Mouse (Mus musculus): ENCODE measurements around the gene Wdr19. TPM values are rescaled to one million over a fixed set of nuclear protein-coding genes. Genes with fewer than 3 reads are reported as not detected.
"Not testable (repeated sequence)": the region's sequence is repeated elsewhere in the genome, so short reads cannot be mapped to it uniquely, and the experiment has no call there.

Wdr19 gene
- polyA plus RNA-seq, 1 experiment, result 20.7 TPM

DNA sequence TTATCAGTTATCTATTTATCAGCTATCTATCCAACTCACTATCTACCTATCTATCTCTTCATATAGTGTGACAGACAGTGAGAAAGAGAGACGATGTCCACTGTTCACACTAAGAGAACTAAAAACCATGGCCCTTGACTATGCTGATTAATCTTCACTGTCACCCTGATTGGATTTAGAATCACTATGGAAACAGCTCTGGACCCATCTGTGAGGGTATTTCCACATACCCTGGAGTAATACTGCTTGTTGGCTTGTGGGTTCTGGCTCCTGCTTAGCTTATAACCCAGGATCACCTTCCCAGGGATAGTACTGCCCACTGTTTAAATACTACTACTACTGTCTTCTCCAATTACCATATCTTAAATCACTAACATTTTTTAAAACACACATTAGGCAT, 17.2 kb upstream of the Wdr19 start:
- no peak for DNase-seq (ENCODE audit: extremely low spot score in 1 of 2, low spot score in 1 of 2)

DNA sequence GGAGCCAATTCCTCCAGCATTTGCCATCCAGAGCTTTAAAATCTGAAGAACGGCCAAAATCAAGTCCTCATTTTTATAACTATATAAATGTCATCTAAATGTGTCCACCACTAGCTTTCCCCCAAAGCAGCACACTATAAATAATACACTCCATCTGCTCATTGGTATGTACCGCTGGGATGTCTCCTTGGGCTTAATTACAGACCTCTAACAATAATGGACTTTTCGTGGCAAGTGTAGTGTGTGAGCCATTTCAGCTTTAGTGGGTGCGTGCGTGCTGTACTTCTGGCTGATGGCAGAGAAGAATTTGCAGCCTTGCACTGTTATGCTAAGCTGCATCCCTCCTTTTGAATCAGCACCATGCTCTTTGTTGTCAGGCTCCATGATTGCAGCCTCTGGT, 7.9 kb upstream of the Wdr19 start:
- DNase-seq (ENCODE audit: extremely low spot score in 1 of 2, low spot score in 1 of 2), result peak in 1 of 2 experiments; percentile 45

DNA sequence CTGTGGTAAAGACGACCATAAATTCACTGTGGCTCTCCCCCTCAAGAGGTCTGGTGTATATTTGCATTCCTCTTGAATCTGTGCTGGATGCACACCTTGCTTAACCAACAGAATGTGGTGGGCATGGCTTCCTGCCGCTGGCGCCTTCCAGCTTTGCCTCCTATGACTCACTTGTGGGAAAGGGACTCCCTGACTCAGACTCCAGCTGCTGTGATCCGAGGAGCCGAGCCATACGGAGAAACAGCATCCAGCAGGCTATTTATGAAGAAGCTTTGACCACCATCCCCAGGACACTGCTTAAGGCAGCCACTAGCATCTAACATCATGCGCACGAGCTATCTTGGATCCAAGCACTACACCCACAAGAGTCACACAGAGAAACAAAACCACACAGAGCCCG, 5.1 kb upstream of the Wdr19 start:
- DNase-seq (ENCODE audit: extremely low spot score in 1 of 2, low spot score in 1 of 2), result peak in 1 of 2 experiments; percentile 62

DNA sequence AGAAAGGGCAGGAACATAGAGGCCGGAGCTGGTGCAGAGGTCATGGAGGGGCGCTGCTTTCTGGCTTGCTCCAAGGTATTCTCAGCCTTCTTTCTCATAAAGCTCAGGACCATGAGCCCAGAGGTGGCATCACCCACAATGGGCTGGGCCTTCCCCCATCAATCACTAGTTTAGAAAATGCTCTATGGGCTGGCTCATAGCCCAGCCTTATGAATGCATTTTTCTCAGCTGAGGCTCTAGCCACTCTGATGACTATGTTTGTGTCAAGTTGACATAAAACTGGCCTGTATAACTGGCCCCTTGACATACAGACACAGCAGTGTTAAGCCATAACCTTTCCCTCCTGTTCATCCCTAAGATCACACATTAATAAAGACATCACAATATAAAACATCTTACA, 5.2 kb downstream of the Wdr19 start:
- no peak for DNase-seq (ENCODE audit: extremely low spot score in 1 of 2, low spot score in 1 of 2)

DNA sequence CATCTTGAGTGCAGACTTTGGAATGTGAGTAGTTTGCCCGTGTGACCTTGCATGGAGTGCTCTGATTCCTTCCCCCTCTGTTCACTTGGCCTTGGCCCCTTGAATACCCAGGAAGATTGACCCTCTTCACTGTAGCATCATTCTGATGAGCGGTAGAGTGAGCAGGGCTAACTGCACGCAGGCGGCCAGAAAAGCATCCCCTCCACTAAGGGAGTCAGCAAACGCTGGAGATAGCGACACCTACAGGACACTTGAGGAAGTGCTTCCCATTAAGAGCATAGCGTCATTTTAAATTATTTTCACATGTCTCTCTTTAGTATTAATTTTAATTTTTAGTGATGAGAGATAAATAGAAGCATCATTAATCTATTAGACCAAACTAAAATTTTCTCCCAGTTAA, 13.8 kb downstream of the Wdr19 start:
- DNase-seq (ENCODE audit: extremely low spot score in 1 of 2, low spot score in 1 of 2), result peak in 1 of 2 experiments; percentile 56

DNA sequence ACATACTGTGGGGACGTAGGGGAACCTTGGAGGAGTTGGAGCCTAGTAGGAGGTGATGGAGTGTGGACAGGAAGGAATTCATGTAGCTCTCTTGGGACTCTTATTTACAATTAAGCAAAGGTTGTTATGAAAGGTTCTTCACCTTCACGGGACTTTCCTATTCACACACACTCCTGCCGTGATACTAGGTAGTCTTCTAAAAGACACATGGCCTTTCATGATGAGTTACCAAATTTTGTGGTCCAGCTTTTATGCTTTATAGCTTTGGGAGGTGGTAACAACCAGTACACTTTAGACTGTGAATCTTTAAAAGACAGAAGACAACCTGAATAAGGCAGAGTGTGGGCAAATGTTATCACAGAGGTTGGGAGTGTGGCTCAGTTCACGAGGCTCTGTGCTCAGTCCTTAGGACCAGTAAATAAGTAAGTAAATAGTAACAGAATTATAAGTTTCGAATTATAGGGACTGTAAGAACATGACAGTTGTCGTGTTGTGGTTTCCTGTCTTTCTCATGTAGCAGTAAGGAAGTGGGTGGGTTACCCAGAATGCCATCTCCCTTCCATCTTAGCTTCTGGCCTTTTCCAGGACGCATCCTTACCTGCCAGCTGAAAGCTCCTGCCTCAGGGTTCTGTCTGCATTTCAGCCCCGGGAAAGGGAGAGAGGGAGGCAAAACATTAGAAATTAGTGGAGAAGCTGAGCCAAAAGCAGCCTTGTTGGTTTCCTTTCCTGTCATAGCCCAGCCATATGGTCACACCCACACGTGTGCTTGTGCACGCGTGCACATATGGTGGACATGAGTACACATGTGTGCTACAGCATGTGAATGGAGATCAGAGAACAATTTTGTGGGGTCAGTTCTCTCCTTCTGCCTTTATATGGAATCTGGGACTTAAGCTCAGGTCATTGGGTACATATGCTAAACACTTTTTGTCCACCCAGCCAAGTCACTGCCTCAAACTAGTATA, 18.1 kb downstream of the Wdr19 start:
- peak in 1 of 2 experiments; percentile 16 for DNase-seq (ENCODE audit: extremely low spot score in 1 of 2, low spot score in 1 of 2)

DNA sequence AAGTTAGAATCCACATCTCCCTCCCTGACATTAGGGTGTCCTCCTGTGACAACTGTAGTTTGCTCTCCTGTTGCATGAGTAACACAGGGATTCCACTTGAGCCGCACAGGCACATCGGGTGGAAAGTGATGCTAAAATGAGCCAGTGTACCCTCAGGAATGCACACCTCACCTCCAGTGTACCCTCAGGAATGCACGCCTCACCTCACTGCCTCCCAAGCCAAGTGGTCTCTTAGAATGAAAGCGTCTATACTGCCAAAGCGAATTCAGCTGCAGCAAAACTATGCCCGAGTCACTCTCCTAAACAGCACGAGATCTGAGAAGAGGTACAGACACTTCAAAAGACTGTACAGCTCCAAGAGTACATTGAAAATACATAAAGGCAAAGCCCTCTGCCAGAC, 21.5 kb downstream of the Wdr19 start:
- no peak for DNase-seq (ENCODE audit: extremely low spot score in 1 of 2, low spot score in 1 of 2)

DNA sequence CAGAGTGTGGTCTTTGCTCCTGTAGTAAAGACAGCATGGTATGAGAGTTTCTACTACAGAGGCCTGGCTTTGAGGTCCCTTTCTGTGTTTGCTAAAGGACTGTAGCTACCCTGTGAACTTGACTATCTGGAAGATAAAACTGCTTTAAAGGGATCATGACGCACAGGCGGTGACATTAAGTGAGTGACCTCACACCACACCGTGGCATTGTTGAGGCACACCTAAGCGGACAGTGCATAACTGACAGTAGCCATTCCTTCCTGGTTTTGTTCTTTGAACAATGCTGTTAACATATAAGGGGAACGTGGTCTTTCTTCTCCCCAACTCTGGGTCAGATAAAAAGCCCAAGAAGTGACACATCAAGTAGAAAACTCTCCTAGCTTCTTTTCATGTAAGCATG, 24.6 kb downstream of the Wdr19 start:
- no peak for DNase-seq (ENCODE audit: extremely low spot score in 1 of 2, low spot score in 1 of 2)

DNA sequence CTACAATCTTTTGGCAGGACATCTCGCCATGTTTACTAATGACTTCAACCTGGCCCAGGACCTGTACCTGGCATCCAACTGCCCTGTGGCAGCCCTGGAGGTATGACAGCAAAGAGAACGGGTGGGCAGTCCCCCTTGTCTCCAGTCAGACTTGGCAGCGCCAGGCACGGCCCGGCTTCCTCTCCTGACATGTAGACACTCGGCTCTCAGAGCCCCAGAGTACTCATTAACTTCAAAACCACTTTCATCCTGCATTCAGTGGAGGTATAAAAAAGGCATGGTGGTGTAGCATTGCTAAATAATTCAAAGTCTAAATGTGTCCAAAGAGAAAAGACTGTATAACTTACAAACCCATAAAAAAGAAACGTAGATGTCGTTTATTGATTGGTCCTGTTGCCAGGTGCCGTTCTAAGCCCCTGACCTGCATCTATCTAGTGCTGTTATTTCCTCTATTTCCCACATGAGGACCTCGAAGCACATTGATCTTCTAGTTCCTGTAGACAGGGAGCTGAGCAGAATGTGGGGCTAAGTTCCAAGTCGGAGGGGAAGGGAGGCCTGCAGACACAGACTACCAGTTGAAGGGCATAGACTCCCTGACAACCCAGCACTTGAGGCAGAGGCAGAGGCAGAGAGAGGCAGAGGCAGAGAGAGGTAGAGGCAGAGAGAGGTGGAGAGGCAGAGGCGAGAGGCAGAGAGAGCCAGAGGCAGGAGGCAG, 31.9 kb downstream of the Wdr19 start:
- DNase-seq (ENCODE audit: extremely low spot score in 1 of 2, low spot score in 1 of 2), result no peak

DNA sequence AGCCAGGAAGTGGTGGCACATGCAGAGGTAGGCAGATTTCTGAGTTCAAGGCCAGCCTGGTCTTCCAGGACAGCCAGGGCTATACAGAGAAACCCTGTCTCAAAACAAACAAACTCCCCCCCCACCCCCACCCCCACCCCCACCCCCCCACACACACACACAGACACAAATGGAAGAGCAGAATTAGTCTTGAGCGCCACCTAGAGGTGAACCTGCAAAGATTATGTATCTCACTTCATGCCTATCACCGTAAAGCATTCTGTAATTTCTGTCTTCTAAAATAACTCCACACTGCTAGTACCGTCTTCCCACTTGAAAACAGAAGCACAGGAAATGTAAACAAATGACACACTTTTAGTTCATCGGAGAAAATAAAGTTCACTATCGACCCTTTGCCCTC, 43.2 kb downstream of the Wdr19 start:
- peak in 1 of 2 experiments; percentile 47 for DNase-seq (ENCODE audit: extremely low spot score in 1 of 2, low spot score in 1 of 2)

DNA sequence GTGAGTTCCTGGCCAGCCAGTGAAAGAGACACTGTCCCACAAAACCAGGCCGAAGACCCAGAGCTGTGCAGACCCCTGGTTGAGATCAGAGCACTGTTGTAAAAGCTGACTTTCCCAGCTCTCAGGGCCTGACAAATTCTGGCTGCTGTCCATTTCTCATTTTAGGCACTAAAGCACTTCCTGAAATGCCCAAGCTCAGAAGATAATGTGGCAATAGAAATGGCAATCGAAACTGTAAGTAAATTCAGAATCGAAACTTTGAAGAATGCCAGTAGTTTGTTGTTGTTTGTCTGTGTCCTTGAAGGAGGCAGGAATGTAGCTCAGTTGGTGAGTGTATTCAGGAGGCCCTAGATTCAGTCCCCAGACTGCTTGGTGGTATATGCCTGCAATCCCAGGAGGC, 47.8 kb downstream of the Wdr19 start:
- no peak for DNase-seq (ENCODE audit: extremely low spot score in 1 of 2, low spot score in 1 of 2)

DNA sequence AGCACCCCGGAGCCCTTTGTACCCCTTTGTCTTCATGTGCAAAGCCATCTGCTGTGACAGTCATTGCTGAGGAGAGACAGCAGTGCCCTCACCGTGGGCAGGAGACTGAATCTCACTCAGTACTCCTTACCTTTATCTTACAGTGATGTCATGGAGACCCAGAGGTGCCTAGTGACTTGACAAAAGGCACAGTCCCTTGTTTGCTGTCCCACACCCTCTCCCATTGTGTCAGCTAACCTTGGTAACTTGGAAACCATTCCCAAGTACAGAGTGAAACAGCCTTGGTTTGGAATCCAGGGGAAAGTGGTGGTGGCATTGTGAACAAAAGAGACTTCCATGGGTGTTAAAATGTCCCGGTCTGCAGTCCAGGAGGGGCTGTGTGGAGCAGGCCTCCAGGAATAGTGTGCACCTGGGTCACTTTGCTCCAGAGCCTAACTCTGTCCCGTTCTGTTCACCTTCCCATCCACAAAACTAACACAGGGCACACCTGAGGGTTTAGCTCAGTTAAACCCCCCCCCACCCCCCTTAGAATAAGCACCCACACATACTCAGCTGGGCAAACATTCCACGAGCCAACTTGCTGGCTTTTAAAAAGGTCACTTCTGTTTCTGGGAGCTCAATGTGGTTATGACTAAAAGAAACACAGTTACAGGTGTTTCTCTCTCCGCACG, 50.8 kb downstream of the Wdr19 start:
- DNase-seq (ENCODE audit: extremely low spot score in 1 of 2, low spot score in 1 of 2), result no peak

DNA sequence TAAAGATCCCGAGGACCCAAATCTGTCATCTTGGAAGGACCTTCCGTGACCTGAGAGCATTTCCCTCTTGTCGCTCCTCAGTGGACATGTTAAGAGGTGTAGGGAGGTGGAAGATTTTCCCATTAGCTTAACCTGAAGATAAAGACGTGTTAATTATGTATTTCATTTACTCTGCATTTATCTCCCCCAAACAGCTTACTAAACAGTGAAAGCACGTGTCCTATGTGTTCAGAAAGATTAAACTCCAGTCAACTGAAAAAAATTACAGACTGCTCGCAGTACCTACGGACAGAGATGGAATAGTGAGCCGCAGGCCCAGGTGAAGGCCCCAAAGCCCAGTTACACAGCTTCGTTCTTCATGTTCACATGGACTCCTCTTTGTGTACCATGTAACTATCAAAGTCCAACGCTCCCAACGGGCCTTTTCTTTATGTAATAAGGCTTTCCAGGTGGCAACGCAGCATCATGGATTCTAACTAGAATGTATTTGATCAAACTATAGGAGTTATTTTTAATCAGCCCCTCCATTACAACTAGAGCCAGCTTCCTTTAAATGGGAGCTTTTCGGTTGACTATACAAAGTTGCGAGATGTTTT, 58.5 kb downstream of the Wdr19 start:
- DNase-seq (ENCODE audit: extremely low spot score in 1 of 2, low spot score in 1 of 2), result no peak

DNA sequence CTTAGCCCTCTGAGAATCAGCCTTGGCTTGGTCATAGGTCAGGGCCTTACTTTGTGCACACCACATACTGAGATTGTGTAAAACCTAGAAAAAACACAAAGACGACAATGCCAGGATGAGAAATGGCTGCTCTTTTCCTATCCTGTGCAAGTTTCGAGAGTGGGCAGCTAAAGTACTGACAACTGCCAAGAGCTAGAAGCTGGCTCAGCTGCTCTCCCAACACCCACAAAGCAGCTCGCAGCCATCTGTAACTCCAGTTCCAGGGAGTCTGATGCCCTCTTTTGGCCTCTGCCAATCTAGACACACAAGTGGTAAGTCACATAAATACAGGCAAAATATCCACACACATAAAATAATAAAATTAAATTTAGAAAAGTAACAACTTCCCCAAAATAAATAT, 74.5 kb downstream of the Wdr19 start:
- peak in 1 of 2 experiments; percentile 38 for DNase-seq (ENCODE audit: extremely low spot score in 1 of 2, low spot score in 1 of 2)

DNA sequence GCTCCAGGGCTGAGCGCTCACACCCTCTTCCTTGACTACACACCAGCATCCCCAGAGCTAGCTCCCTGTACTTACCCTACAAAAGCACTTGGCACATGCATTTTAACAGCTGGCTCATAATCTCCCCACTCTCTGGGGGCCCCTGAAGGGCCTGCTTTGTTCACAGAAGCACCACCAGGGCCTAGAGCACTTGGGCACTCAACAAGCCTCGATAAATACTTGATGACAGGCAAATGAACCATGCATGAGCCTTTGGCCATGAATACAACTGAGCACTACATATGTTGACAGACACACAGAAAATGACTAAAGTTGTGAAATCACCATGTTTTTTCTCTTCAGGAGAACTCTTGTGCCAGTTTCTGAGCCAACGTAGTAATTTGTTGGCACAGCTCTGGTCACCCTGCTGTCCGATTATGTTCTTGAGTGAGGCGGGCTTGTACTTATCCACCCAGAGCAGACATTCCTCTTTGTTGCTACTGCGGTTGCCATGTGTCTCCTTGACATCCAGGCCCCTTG, 79.7 kb downstream of the Wdr19 start:
- DNase-seq (ENCODE audit: extremely low spot score in 1 of 2, low spot score in 1 of 2), result no peak

DNA sequence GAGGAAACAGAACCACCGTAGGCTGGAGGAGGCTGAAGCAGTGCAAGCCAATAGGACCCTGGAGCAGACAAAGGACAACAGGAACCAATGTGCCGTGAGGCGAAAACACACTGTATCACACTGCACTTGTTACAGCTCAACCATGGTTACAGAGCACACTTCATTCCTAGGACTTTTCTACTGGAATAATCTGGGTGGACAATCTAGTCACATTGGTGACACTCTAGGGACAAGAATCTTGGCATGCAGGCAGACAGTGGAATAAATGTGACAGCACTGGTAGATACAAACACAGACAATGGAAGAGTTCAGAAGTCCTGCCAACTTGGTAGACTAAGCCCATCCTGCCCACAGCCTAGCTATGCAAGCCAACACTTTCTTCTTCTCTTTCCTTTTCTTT, 81.7 kb downstream of the Wdr19 start:
- no peak for DNase-seq (ENCODE audit: extremely low spot score in 1 of 2, low spot score in 1 of 2)

DNA sequence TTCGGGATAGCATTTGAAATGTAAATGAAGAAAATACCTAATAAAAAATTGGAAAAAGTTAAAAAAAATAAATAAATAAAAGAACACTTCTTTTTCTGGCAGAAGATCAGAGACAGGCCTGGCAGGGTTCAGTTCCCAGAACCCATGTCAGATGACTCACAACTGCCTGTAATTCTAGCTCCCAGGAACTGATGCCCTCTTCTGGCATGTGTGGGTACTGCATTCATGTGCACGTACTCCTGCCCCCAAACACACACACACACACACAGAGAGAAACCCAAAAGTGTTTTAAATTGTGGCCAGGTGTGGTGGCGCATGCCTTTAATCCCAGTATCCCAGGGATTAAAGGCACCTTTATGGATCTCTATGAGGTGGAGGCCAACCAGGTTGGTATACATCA, 84.7 kb downstream of the Wdr19 start:
- no peak for DNase-seq (ENCODE audit: extremely low spot score in 1 of 2, low spot score in 1 of 2)

DNA sequence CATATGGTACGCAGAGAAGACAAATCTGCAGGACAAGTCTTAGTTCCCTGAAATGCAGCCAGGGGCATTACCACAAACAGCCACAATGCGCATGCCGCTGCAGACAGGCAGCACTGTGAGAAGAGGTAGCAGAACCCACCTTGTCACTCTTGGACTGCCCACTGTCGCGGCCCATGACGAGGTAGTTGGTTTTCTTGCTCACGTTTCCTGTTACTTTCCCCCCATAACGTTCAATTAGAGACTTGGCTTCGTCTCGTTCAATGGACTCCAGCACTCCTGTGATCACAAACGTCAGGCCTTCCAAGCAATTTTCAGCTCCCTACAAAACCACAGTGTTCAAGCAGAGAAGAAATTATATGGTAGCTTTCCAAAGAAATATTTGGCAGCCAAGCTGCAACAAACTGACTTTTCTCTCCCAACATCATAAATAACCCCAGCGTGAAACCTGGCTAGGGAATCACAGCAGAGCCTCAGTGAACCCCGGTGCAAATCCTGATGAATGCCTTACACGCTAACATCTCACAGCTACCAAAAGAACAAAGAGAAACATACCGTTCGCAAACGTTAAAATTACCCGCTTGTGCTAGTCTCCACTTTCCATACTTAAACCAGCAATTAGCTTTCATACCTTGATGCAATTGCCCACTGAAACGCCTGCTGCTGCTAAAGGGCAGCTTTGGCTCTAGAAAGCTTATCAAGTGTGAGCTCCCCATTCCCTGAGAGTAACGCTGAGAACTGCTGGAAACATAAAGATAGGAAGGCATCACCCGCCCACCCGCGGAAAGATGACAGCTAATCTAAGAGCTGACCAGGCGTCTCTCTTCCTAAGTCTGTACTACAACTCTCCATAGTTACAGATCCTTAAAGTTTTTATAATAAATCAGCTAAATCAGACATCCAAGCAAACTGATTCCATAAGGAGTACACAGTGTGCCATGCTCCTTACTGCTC, 88.5 kb downstream of the Wdr19 start:
- no peak for DNase-seq (ENCODE audit: extremely low spot score in 1 of 2, low spot score in 1 of 2)

DNA sequence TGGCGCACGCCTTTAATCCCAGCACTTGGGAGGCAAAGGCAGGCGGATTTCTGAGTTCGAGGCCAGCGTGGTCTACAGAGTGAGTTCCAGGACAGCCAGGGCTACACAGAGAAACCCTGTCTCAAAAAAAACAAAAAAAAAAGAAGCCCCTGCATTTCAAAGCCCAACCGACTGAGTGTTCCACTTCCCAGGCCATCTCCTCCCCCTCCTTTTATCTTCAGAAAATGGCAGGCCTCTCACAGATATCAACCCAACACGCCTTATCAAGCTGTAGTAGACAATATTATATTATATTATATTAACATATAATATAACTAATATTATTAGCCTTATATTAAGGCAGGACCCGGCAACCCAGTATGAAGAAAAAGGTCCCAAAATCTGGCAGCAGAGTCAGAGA, 89.5 kb downstream of the Wdr19 start:
- DNase-seq (ENCODE audit: extremely low spot score in 1 of 2, low spot score in 1 of 2), result not testable (repeated sequence)

DNA sequence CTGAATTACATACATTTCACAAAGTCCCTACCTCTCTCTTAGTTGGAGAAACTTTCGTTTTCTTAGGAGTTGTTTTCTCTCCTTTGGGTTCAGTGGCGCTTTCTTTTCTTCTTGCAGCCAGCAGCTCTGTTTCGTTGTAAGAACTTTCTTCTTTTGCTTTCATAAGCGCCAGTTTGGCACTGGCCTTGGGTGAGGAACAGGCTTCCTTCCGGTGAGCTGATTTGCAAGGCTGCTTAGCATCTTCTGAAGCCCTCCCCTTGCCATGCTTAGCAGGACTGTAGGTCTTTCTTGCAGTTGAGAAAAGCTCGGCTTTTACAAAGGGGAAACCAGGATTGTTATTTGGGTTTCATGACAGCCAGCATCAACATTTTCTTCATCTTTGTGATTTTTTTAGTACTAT, 94.1 kb downstream of the Wdr19 start:
- DNase-seq (ENCODE audit: extremely low spot score in 1 of 2, low spot score in 1 of 2), result no peak
